Mouse (Mus musculus) ES-CJ7 (cell line): ENCODE results near the gene Sdhaf1.

Experiments
- DNase-seq: peaks from one replicate; pipeline ENCODE4 v3.0.0; 2011; ENCODE audit warnings: low read depth, low spot score

Gene Sdhaf1

DNA sequence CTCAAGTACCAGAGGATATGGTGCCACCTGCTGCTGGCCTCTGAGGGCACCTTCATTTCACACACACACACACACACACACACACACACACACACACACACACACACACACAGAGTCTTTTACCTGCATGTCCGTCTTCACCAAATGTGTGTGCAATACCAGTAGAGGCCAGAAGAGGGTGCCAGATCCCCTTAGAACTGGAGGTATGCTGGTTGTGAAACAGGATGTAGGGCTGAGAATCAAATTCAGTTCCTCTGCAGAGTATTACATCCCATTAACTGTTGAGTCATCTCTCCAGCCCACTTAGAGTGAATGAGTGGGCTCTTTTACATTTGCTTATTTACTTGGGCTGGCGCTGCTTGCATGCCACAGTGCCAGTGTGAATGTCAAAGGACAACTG, 1.7 kb upstream of the Sdhaf1 start:
- DNase-seq: peak; percentile 91

DNA sequence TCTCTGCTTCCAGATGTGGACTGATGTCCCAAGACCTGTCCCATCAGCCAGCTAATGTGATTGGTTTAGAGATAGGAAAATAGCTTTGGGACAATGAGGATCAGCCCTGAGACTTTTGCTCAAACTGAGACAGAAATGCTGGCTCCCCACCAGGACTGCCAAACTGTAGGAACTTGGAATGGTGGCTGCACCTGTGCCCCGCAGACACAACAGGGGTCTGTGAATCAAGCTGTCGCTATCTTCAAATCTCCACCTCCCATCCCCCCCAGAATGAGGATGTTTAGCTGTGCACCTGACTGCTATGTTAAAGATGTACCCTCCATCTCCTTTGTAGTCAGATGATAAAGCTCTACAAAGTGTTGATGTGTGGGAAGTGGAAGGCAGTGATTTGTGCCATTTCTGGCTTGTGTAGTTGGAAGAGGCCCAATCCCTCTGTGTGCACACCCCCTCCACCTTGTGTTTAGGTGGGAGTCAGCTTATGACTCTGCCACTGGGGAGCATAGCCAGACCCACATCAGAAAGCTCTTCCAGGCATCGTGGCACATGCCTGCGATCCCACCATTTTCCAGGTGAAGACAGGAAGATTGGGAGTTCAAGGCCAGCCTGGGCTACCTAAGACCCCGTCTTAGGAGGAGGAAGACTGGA, 727 bp upstream of the Sdhaf1 start:
- no peak for DNase-seq

DNA sequence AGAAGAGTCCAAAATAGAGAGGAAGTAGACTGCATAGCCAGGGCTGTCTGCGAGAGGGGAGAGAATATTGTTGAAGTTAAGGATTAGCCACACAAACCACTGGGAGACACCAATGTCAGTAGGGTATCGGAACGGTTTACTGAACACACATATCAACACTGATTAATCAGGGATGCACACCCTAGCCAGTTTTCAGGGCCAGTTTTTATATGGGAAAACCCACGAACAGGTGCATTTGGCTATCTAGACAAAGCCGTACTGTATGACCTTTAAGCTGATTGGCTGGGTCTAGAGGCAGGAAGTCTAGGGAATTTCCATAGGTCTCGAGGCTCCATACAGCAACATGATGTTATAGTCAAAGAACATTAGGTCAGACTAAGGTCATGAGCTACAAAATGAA, 830 bp downstream of the Sdhaf1 start:
- peak; percentile 48 for DNase-seq

GRCm38 (mm10) chr7:30322285-30322667, 1.4 kb downstream of the Sdhaf1 start:
- peak; percentile 97 for DNase-seq

DNA sequence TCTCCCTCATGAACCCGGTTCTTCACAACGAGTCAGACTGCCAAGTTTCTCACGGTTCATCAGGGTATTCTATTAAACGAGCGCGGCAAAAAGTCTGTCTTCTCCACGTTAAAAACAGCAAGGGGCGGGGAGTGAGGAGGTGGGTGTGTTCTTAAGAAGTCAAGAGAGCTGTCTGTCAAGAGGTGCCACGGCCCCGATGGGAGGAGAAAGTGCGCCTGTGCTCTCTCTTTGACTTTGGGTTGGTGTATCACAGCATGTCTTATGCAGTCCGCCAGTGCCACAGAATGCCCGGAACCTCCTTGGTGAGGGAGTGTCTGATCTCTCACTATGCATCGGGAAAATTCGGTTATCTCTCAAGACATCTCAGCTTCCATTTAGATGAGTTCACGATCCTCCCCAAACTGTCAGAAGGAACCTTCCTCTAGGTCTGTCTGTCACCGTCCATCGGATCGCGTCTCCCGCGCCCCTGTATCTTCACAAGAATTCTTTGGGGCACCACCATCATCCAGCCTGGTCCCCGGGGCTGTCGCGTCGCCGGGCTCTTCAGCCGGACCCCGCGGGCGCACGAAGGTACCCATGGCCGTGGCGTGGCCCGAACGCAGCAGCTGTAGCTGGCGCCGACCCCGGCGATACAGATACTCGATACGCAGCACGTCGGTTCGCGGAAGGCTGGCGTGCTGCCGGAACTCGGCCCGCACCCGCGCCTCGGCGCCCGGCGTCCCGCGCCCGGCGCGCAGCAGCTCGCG, 2.0 kb downstream of the Sdhaf1 start, which contains the start of gene E130208F15Rik:
Gene E130208F15Rik (plus strand): TSS at position 202 of the 746 bp plus-strand sequence.
- peak; percentile 88 for DNase-seq

DNA sequence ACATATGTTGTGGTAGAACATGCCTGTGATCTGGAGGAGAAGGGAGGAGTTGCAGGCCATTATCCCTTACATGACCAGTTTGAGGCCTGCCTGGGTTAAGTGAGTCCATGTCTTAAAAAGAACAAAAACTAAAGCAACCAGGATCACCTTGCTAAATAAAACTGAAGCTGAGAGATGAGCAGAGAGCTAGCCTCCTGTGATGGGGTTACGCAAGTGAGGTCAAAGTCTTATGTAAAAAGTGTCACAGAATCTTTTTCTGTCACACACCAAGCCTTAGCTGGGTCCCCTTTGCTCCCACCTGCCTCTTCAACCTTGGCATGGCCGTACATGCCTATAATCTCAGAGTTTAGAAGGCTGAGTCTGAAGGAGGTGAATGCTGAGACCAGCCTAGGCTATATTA, 2.7 kb downstream of the Sdhaf1 start:
- no peak for DNase-seq

GRCm38 (mm10) chr7:30318142-30318541, 5.6 kb downstream of the Sdhaf1 start:
- no peak for DNase-seq

- no peak for DNase-seq
Observed at GRCm38 (mm10) chr7:30315559-30316529, 7.9 kb downstream of the Sdhaf1 start.

DNA sequence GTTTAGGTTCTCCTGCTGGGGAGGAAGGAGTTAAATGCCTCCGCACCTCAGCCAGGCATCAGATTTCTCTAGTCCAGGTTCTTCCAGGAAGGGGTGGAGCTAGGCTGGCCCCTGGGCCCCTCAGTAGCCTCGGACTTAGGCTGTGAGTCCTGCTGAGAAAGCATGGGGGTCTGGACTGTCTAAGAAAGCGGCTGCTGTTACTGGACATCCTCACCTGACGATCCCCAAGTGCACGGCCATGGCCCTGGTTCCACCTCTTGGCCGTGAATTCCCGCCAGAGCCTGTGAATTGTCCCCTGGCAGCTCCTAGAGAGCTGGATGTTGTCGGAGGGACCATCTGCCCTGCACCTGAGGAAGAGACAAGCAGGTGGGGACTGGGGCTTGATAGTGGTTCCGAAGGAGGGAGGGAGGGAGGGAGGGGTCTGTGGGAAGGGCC, 9.0 kb downstream of the Sdhaf1 start, which contains the start of gene Syne4:
Gene Syne4 (plus strand): TSS at position 87 of the 435 bp plus-strand sequence.
- DNase-seq: peak; percentile 54

GRCm38 (mm10) chr7:30313666-30314320, 9.9 kb downstream of the Sdhaf1 start:
- no peak for DNase-seq

GRCm38 (mm10) chr7:30310136-30310535, 13.6 kb downstream of the Sdhaf1 start:
- DNase-seq: no peak

- DNase-seq: no peak
Observed at GRCm38 (mm10) chr7:30309395-30310129, 14.1 kb downstream of the Sdhaf1 start.

GRCm38 (mm10) chr7:30308076-30309005, 15.4 kb downstream of the Sdhaf1 start, which contains the start of gene Alkbh6:
Alkbh6 (plus strand) TSS chr7:30308717.
- DNase-seq: peak; percentile 97

GRCm38 (mm10) chr7:30306083-30306779, 17.5 kb downstream of the Sdhaf1 start:
- peak; percentile 56 for DNase-seq

DNA sequence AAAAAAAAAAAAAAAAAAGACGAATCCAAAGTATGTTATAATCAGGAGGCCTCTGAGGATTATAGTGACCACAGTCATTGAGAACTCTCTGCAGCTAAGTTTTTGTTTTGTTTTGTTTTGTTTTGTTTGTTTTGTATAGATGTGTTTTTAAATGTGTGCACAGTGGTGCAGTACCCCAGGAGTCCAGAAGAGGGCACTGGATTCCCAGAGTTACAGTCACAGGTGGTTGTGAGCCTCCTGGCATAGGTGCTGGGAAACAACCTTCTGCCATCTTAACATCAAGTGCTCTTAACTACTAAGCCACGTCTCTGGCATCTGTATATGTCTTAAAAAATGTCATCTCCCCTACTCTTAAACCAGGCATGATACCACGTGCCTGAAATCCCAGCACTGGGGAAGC, 22.8 kb downstream of the Sdhaf1 start:
- peak; percentile 66 for DNase-seq

DNA sequence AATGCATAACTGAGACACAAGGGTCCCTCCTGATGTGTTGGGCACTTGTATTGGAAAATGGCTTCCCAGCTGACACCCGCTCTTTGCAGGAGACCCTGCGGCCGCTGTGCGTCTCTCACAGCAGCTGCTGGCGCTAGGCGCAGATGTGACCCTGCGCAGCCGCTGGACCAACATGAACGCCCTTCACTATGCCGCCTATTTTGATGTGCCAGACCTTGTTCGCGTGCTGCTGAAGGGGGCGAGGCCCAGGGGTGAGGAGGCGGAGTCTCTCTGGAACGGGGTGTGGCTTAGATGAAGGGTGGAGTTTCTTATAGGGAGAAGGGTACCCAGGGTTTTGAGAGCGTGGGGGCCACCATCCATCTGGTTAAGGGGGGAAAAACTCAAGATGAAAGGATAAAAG, 26.4 kb downstream of the Sdhaf1 start:
- DNase-seq: peak; percentile 56

DNA sequence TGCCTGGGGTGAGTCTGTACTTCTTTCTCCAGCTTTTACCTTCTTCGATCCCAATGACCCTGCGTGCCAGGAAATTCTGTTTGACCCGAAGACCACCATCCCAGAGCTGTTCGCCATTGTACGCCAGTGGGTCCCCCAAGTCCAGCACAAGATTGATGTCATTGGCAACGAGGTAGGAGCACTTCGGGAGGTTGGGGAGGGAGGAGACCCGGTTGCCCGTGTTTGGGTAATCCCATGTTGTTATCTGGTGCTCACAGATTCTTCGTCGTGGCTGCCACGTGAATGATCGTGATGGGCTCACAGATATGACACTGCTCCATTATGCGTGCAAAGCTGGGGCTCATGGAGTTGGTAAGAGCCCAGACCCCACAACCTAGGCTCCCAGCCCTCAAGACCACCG, 26.9 kb downstream of the Sdhaf1 start:
- DNase-seq: no peak

- DNase-seq: peak; percentile 39
Observed at GRCm38 (mm10) chr7:30295103-30295502, 28.6 kb downstream of the Sdhaf1 start.

GRCm38 (mm10) chr7:30294296-30294695, 29.4 kb downstream of the Sdhaf1 start:
- DNase-seq: no peak
